Mouse (Mus musculus) CH12.LX (cell line): Measurements from ENCODE around the gene Sirt5. TPM values are rescaled to one million over a fixed set of nuclear protein-coding genes. Genes with fewer than 3 reads are reported as not detected.

Experiments used
- DNase-seq: peaks from one replicate; pipeline ENCODE4 v3.0.0-alpha.2; 2013; ENCODE audit errors: extremely low read depth
- H3K27ac ChIP-seq: 2 replicates; pipeline ENCODE4 v1.5.1; 2012; ENCODE audit warnings: low read depth, mild to moderate bottlenecking, control low read depth, moderate library complexity; ENCODE audit not compliant: insufficient read depth
- H3K27me3 ChIP-seq: replicated peaks from 2 replicates; pipeline ENCODE3; 2012; ENCODE audit warnings: inconsistent platforms
- H3K36me3 ChIP-seq, 2 experiments: replicated peaks in 1 of 2; 2 replicates each; pipeline versions ENCODE3 to v1.6.1; 2012; ENCODE audit warnings: inconsistent platforms in 1 of 2, low read length in 1 of 2, mild to moderate bottlenecking in 1 of 2, mixed read lengths in 1 of 2, moderate library complexity in 1 of 2; ENCODE audit not compliant: control insufficient read depth in 1 of 2, insufficient read depth in 1 of 2
- H3K4me1 ChIP-seq, 2 experiments: 2 replicates each; pipeline ENCODE4 v1.6.1; 2012; ENCODE audit warnings: inconsistent platforms in 1 of 2, moderate library complexity in 1 of 2; ENCODE audit not compliant: insufficient read depth in 2 of 2, control insufficient read depth in 1 of 2
- H3K4me2 ChIP-seq: 2 replicates; pipeline ENCODE4 v1.6.1; 2012; ENCODE audit warnings: low read depth, mild to moderate bottlenecking, control low read depth; ENCODE audit not compliant: poor library complexity, insufficient read depth, severe bottlenecking
- H3K4me3 ChIP-seq, 3 experiments: fragments of 150-350 bp in 1 of 3; sonication (generic) in 1 of 3; replicated peaks in 1 of 3; 2 replicates each; pipeline versions ENCODE3 to v1.5.1; 2011 to 2012; ENCODE audit warnings: low read depth in 2 of 3, low read length in 2 of 3, mild to moderate bottlenecking in 2 of 3, moderate library complexity in 2 of 3, control low read depth in 1 of 3, improper control_type of control experiment in 1 of 3, inconsistent platforms in 1 of 3, mixed read lengths in 1 of 3; ENCODE audit not compliant: poor library complexity in 1 of 3
- H3K79me2 ChIP-seq: replicated peaks from 2 replicates; pipeline ENCODE4 v1.6.1; 2012; ENCODE audit warnings: mild to moderate bottlenecking, moderate library complexity; ENCODE audit not compliant: control insufficient read depth, poor library complexity, insufficient read depth, severe bottlenecking; ENCODE audit errors: extremely low read depth
- H3K9ac ChIP-seq: 2 replicates; pipeline ENCODE4 v1.6.1; 2012; ENCODE audit warnings: low read depth, mild to moderate bottlenecking, control low read depth, moderate library complexity; ENCODE audit not compliant: insufficient read depth
- H3K9me3 ChIP-seq: replicated peaks from 2 replicates; pipeline ENCODE3; 2012; ENCODE audit warnings: low read length, inconsistent platforms, mixed read lengths
- GABPA ChIP-seq: IDR thresholded peaks from 2 replicates; pipeline ENCODE4 v1.6.1; 2012; ENCODE audit warnings: low read depth, low read length, improper control_type of control experiment, inconsistent platforms; ENCODE audit not compliant: insufficient replicate concordance
- JUND ChIP-seq: conservative IDR thresholded peaks from 2 replicates; pipeline ENCODE4 v1.6.1; 2011; ENCODE audit warnings: low read depth, low read length, improper control_type of control experiment
- MAFK ChIP-seq: IDR thresholded peaks from 2 replicates; pipeline ENCODE4 v1.6.1; 2011; ENCODE audit warnings: low read length, improper control_type of control experiment; ENCODE audit not compliant: insufficient replicate concordance
- MAX ChIP-seq: IDR thresholded peaks from 2 replicates; pipeline ENCODE4 v1.6.1; 2011; ENCODE audit warnings: low read length, improper control_type of control experiment
- MEF2A ChIP-seq: IDR thresholded peaks from 2 replicates; pipeline ENCODE4 v1.6.1; 2014; ENCODE audit warnings: low read depth, mild to moderate bottlenecking, inconsistent platforms, low read length, improper control_type of control experiment, borderline replicate concordance
- MYC ChIP-seq: IDR thresholded peaks from 2 replicates; pipeline ENCODE4 v1.6.1; 2011; ENCODE audit warnings: low read depth, mild to moderate bottlenecking, improper control_type of control experiment, low read length
- POLR2A ChIP-seq: IDR thresholded peaks from 2 replicates; pipeline ENCODE4 v1.6.1; 2011; ENCODE audit warnings: low read depth, mild to moderate bottlenecking, improper control_type of control experiment, low read length
- TBP ChIP-seq: conservative IDR thresholded peaks from 2 replicates; pipeline ENCODE4 v1.6.1; 2011; ENCODE audit warnings: low read depth, low read length, improper control_type of control experiment
- UBTF ChIP-seq: IDR thresholded peaks from 2 replicates; pipeline ENCODE4 v1.6.1; 2012; ENCODE audit warnings: low read depth, mild to moderate bottlenecking, inconsistent platforms, low read length, improper control_type of control experiment, moderate library complexity
- USF1 ChIP-seq: IDR thresholded peaks from 2 replicates; pipeline ENCODE4 v1.6.1; 2014; ENCODE audit warnings: low read depth, mild to moderate bottlenecking, inconsistent platforms, low read length, improper control_type of control experiment
- ZMIZ1 ChIP-seq: IDR thresholded peaks from 2 replicates; pipeline ENCODE4 v1.6.1; 2012; ENCODE audit warnings: low read depth, mild to moderate bottlenecking, inconsistent platforms, low read length, improper control_type of control experiment
- dilution Hi-C: fragments of 300-500 bp; cut with MboI; formaldehyde crosslinking; loops from 2 replicates; pipeline ENCODE4 v1.14.3; 2020; ENCODE audit warnings: low sequenced_read_pairs; ENCODE audit not compliant: extremely low pct_unique_long_range_greater_than_20kb, extremely low pct_ligation_motif_present
- in situ Hi-C: fragments of 300-500 bp; cut with MboI; formaldehyde crosslinking; loops from 3 replicates; pipeline ENCODE4 v1.14.3; 2019; ENCODE audit warnings: low sequenced_read_pairs, low pct_ligation_motif_present, low pct_unique_long_range_greater_than_20kb, mixed read lengths
- polyA plus RNA-seq: library from polyadenylated mRNA; unstranded; fragments of >175 nt; gene quantifications from 2 replicates; pipeline ENCODE4 v1.2.1, GENCODE M21; 2012; ENCODE audit warnings: low read depth; ENCODE audit not compliant: insufficient read length
- total RNA-seq, 2 experiments: library from RNA; depleted of rRNA; stranded (reverse); fragments of 300-350 nt in 1 of 2; fragments of >200 nt in 1 of 2; gene quantifications; 2 replicates each; pipeline ENCODE4 v1.2.3; 2012 to 2014

Sirt5 gene
- total and polyA plus RNA-seq, 3 experiments = 8.2 to 11.3 (median 9.3) TPM

DNA sequence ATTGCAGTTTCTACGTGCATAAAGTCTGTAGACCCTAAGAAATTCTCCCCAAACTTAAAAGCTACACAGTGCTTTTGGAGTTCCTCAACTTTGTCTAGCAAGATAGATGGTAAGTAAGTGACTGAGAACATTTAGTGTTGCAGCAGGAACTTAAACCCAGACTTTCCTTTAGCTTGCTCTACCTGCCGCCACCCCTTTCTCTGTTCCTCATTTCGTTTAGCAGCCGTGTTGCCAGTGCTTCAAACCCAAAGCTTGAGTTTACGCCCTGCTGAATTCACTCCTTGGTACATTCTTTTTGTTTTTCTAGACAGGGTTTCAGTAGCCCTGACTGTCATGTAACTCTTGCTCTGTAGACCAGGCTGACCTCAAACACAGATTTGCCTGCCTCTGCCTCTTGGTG, 34.3 kb downstream of the Sirt5 start:
- H3K4me2 ChIP-seq = peak overlapping the region; percentile 90
- no peaks in the 10 kb centered on the region for H3K9me3 ChIP-seq
- peak overlapping the region; percentile 40 to 81 (median 60) for H3K4me3 ChIP-seq
- H3K27ac ChIP-seq = peak overlapping the region; percentile 61; the same call in 1 of the 2 replicates
- TF ChIP-seq TBP (0 out of 2 replicates have a peak, but pooled peaks have one; percentile 47), MYC (no peak)
- dilution Hi-C loops = no loop called here
- DNase-seq = peak; percentile 80
- in situ Hi-C loops = no loop called here
- H3K27me3 ChIP-seq = no peaks in the 10 kb centered on the region
- H3K79me2 ChIP-seq = peaks cover 15% of the 10 kb centered on the region
- peaks cover 17 to 54% of the 10 kb centered on the region in 2 experiments for H3K36me3 ChIP-seq
- H3K9ac ChIP-seq = peak overlapping the region; percentile 84; the same call in 1 of the 2 replicates
- peaks cover 7 to 25% of the 10 kb centered on the region in 2 experiments; a peak in 3 of 4 replicates for H3K4me1 ChIP-seq

DNA sequence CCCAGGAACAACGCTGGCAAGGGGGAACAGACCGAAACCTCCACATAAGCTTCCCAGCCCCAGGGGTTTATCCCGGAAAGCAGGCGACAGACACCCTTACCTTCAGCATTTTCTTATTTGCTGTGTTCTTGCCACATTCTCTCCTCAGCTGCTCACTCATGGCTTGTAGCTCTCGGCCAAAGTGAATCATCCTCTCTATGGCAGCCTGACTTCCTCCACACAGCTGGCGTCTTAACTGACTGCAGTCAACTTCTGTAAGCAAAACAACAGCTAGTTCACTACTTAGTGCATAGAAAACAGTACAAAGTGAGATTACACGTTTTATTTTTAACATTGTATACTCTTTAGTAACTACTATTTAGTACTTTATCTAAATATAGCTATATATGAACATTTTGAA, 47.0 kb downstream of the Sirt5 start:
- H3K79me2 ChIP-seq = no peaks in the 10 kb centered on the region
- no peak overlapping the region for H3K4me2 ChIP-seq
- H3K9me3 ChIP-seq = no peaks in the 10 kb centered on the region
- no peak for TF ChIP-seq USF1
- TF ChIP-seq MAX = no peak
- TF ChIP-seq MAFK = no peak
- no peak for TF ChIP-seq ZMIZ1
- no peak for TF ChIP-seq POLR2A
- TF ChIP-seq UBTF = no peak
- TF ChIP-seq MEF2A = no peak
- H3K9ac ChIP-seq = no peak overlapping the region
- in situ Hi-C loops = no loop called here
- peaks cover 0 to 10% of the 10 kb centered on the region in 2 experiments; a peak in 2 of 4 replicates for H3K4me1 ChIP-seq
- no peak overlapping the region for H3K4me3 ChIP-seq
- no peaks in the 10 kb centered on the region for H3K27me3 ChIP-seq
- dilution Hi-C loops = no loop called here
- no peak overlapping the region for H3K27ac ChIP-seq
- no peak for DNase-seq
- H3K36me3 ChIP-seq = peaks cover 35 to 79% of the 10 kb centered on the region in 2 experiments

DNA sequence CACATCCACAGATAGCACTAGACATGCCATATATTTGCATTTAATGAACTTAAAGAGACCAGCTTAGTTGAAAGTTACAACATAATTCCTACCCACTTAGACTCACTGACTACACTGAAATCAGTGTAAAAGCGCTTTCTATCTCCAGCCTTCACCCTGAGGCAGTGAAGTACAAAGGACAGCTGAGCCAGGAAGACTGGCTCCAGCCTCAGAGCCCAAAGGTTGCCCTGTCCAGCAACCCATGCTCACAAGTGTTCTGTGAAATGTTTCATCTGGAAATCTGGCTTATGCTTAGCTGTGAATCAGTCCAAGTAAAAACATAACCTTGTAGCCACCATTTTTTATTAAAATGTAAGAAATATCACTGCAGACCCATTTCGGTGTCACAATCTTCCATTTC, 48.3 kb downstream of the Sirt5 start:
- H3K4me1 ChIP-seq = peaks cover 0 to 10% of the 10 kb centered on the region in 2 experiments; a peak in 2 of 4 replicates
- no peaks in the 10 kb centered on the region for H3K79me2 ChIP-seq
- no peaks in the 10 kb centered on the region for H3K27me3 ChIP-seq
- DNase-seq = no peak
- no peak overlapping the region for H3K27ac ChIP-seq
- no peak overlapping the region for H3K9ac ChIP-seq
- H3K9me3 ChIP-seq = no peaks in the 10 kb centered on the region
- TF ChIP-seq GABPA (no peak), JUND (no peak)
- dilution Hi-C loops (no loop called here), in situ Hi-C loops (no loop called here)
- peaks cover 36 to 80% of the 10 kb centered on the region in 2 experiments for H3K36me3 ChIP-seq
- no peak overlapping the region for H3K4me3 ChIP-seq
- H3K4me2 ChIP-seq = no peak overlapping the region
